Mouse (Mus musculus) midbrain, embryonic 14.5 days (tissue): ENCODE results near the gene Capn5. TPM values are rescaled to one million over a fixed set of nuclear protein-coding genes. Genes with fewer than 3 reads are reported as not detected.
A peak's percentile ranks its signal among the peaks of the same experiment; 100 is the strongest.

Experiments
- ATAC-seq: fragments of 200-750 bp; cut with Nextera tagmentation; 2 replicates; pipeline ENCODE4 v1.8.0; 2017; ENCODE audit warnings: moderate number of reproducible peaks, moderate library complexity; ENCODE audit not compliant: low FRiP score, low TSS enrichment
- DNase-seq: peaks from one replicate; pipeline ENCODE4 v3.0.0-alpha.2; 2015
- H3K27ac ChIP-seq: fragments of 300-500 bp; sonication (generic); replicated peaks from 2 replicates; pipeline ENCODE4 v1.5.1; 2014; ENCODE audit warnings: mild to moderate bottlenecking, low read depth, low read length, moderate library complexity
- H3K27me3 ChIP-seq: fragments of 300-500 bp; sonication (generic); 2 replicates; pipeline ENCODE4 v1.6.1; 2014; ENCODE audit warnings: low read length, control low read depth, mixed read lengths; ENCODE audit not compliant: control insufficient read depth, insufficient read depth
- H3K36me3 ChIP-seq: fragments of 300-500 bp; sonication (generic); 2 replicates; pipeline ENCODE4 v1.6.1; 2014; ENCODE audit warnings: low read length, control low read depth; ENCODE audit not compliant: control insufficient read depth, insufficient read depth
- H3K4me1 ChIP-seq: fragments of 300-500 bp; sonication (generic); 2 replicates; pipeline ENCODE4 v1.6.1; 2014; ENCODE audit warnings: mild to moderate bottlenecking, antibody characterized with exemption, low read length, control low read depth; ENCODE audit not compliant: control insufficient read depth, insufficient read depth
- H3K4me2 ChIP-seq: fragments of 300-500 bp; sonication (generic); 2 replicates; pipeline ENCODE4 v1.6.1; 2014; ENCODE audit warnings: mild to moderate bottlenecking, low read length, moderate library complexity
- H3K4me3 ChIP-seq: fragments of 300-500 bp; sonication (generic); replicated peaks from 2 replicates; pipeline ENCODE4 v1.5.1; 2014; ENCODE audit warnings: low read depth, low read length
- H3K9ac ChIP-seq: fragments of 300-500 bp; sonication (generic); replicated peaks from 2 replicates; pipeline ENCODE4 v1.6.1; 2014; ENCODE audit warnings: mild to moderate bottlenecking, low read length, moderate library complexity
- H3K9me3 ChIP-seq: fragments of 300-500 bp; sonication (generic); 2 replicates; pipeline ENCODE4 v1.6.1; 2016; ENCODE audit warnings: low read length, control low read depth, mixed read lengths; ENCODE audit not compliant: control insufficient read depth
- WGBS: fragments of 180-500 bp; shearing (Covaris S2); extraction: QIAGEN DNeasy Blood & Tissue Kit; methylation state at CpG from one replicate; pipeline ENCODE4 v1.1.7; 2014; 5-methylcytosine and 5-hydroxymethylcytosine counted together
- polyA plus RNA-seq: library from polyadenylated mRNA; unstranded; fragments of >200 nt; fragmentation: Nextera tagmentation; extraction: Ambion mirVana; gene quantifications from 2 replicates; pipeline ENCODE4 v1.2.1, GENCODE M21; 2014

Capn5 gene
- polyA plus RNA-seq, 1 experiment from 2014 or later, result 9.8 TPM

- no peak overlapping the region for H3K4me3 ChIP-seq
- H3K4me2 ChIP-seq, result no peak overlapping the region
- WGBS, result 81% methylated on average over 8 of the region's 8 CpGs
- H3K4me1 ChIP-seq, result no peaks in the 10 kb centered on the region
- no peaks in the 10 kb centered on the region for H3K36me3 ChIP-seq
- ATAC-seq (no peak), DNase-seq (no peak)
- no peaks in the 10 kb centered on the region for H3K9me3 ChIP-seq
- no peak overlapping the region for H3K9ac ChIP-seq
- no peaks in the 10 kb centered on the region for H3K27me3 ChIP-seq
- no peak overlapping the region for H3K27ac ChIP-seq
Measured at GRCm38 (mm10) chr7:98172661-98173060, 5.4 kb downstream of the Capn5 start.

DNA sequence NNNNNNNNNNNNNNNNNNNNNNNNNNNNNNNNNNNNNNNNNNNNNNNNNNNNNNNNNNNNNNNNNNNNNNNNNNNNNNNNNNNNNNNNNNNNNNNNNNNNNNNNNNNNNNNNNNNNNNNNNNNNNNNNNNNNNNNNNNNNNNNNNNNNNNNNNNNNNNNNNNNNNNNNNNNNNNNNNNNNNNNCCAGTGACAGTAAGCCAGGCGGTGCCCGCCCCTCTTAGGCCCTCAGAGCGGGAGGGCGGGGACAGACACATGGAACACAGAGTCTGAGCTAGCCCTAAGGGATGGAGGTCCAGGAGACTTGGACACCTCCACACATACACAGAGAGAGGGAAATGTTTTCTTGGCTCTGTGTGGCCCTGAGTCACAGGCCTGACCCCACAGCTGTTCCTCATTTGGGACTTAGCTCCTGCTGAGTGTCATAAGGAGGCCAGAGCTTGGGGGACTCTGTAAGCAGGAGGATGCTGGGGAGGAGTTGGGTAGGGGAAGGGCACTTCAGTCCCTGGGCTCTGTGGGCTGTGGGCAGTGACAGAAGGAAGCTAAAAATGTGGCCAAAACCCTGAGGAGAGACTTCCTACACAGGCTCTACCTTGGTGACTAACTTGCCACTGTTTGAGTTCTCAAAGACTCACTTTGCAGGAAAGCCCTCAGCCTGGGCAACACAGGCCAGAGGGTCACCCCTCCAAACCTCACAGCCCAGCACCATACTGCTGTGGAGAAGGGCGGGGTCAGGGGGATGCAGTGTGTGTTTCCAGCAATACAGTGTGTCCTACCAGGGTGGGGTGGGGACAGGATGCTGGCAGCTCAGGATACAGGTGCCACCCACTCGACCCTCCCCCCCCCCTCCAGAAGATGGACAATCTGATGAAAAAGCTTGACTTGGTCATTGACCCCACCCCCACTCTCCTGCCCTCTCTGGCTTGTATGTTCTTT is 6.7 kb downstream of the Capn5 start:
- DNase-seq, result no peak
- WGBS, result 74% methylated on average over 6 of the region's 6 CpGs
- H3K9ac ChIP-seq, result no peak overlapping the region

DNA sequence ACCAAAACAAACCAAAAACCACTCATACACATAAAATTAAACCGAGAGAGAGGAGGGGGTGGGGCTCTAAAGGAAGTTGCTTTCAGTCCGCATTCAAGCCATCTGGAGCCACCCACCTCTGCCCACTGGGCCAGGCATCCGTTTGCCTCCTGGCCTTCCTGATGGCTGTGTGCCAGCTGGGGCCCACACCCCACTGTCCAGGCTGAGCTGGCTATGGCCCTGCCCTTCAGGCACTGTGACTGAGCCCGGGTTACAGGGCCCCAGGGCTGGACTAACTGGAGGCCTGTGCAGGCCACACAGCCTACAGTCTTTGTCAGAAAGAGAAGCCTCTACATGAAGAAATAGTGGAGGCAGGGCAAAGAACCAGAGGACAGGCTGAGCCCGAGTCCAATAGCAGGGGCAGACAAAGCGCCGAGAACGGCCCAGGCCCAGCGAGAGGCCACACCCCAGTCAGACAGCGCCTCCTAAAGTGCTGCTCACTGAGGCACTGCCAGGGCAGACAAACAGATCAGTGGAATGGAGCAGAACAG is 13.0 kb downstream of the Capn5 start:
- peak; percentile 40; the same call in 1 of the 2 replicates for ATAC-seq
- no peak overlapping the region for H3K4me3 ChIP-seq
- H3K9ac ChIP-seq, result no peak overlapping the region
- H3K27ac ChIP-seq, result no peak overlapping the region
- DNase-seq, result no peak
- no peak overlapping the region for H3K4me2 ChIP-seq
- no peaks in the 10 kb centered on the region for H3K36me3 ChIP-seq
- H3K27me3 ChIP-seq, result no peaks in the 10 kb centered on the region
- WGBS, result 63% methylated on average over 10 of the region's 10 CpGs
- no peaks in the 10 kb centered on the region for H3K9me3 ChIP-seq
- 0 out of 2 replicates have a peak, but pooled peaks cover 3% of the 10 kb centered on the region for H3K4me1 ChIP-seq

More for the DNA sequence above, 6.7 kb downstream of the Capn5 start:
- H3K9me3 ChIP-seq, result no peaks in the 10 kb centered on the region
- no peak overlapping the region for H3K4me3 ChIP-seq
- ATAC-seq, result 0 out of 2 replicates have a peak, but pooled peaks have one; percentile 24
- H3K27ac ChIP-seq, result no peak overlapping the region
- no peak overlapping the region for H3K4me2 ChIP-seq
- no peaks in the 10 kb centered on the region for H3K27me3 ChIP-seq
- no peaks in the 10 kb centered on the region for H3K4me1 ChIP-seq
- no peaks in the 10 kb centered on the region for H3K36me3 ChIP-seq

- H3K4me3 ChIP-seq, result no peak overlapping the region
- no peaks in the 10 kb centered on the region for H3K27me3 ChIP-seq
- H3K27ac ChIP-seq, result no peak overlapping the region
- H3K4me1 ChIP-seq, result 0 out of 2 replicates have a peak, but pooled peaks cover 3% of the 10 kb centered on the region
- 84% methylated on average over 9 of the region's 9 CpGs for WGBS
- no peak overlapping the region for H3K9ac ChIP-seq
- DNase-seq (no peak), ATAC-seq (no peak)
- H3K4me2 ChIP-seq, result no peak overlapping the region
- no peaks in the 10 kb centered on the region for H3K9me3 ChIP-seq
- H3K36me3 ChIP-seq, result no peaks in the 10 kb centered on the region
Measured at GRCm38 (mm10) chr7:98164382-98164998, 13.6 kb downstream of the Capn5 start.

DNA sequence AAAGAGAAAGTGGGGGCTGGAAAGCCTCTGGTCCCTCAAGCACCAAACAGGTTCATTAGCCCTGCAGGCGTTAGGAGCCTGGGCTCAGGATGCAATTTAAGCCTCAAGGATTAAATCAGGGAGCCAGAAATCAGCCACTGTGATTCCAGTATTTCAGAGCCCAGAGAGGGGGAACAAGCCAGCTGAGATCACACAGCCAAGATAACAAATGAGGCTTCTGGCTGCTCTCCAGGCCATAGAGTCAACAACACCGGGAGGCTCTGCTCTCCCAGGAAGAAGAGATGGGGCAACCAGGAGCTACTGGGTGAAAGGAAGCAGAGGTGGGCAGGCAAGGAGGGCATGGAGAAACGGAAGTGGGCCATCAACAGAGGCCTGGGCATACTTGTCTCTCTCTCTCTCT is 14.4 kb downstream of the Capn5 start:
- WGBS, result 56% methylated on average over 3 of the region's 3 CpGs

GRCm38 (mm10) chr7:98162239-98162638 is 15.8 kb downstream of the Capn5 start:
- H3K27me3 ChIP-seq, result no peaks in the 10 kb centered on the region
- H3K4me1 ChIP-seq, result peaks cover 10% of the 10 kb centered on the region
- WGBS, result 80% methylated on average over 6 of the region's 6 CpGs
- no peak overlapping the region for H3K27ac ChIP-seq
- no peak overlapping the region for H3K4me2 ChIP-seq
- no peak for DNase-seq
- H3K9me3 ChIP-seq, result no peaks in the 10 kb centered on the region
- ATAC-seq, result no peak
- no peak overlapping the region for H3K9ac ChIP-seq
- no peaks in the 10 kb centered on the region for H3K36me3 ChIP-seq
- H3K4me3 ChIP-seq, result no peak overlapping the region

More for the DNA sequence above, 14.4 kb downstream of the Capn5 start:
- Histone ChIP-seq H3K36me3 (no peaks in the 10 kb centered on the region), H3K4me3 (no peak overlapping the region), H3K9ac (no peak overlapping the region), H3K4me1 (0 out of 2 replicates have a peak, but pooled peaks cover 3% of the 10 kb centered on the region), H3K27me3 (no peaks in the 10 kb centered on the region), H3K4me2 (no peak overlapping the region), H3K27ac (no peak overlapping the region), H3K9me3 (no peaks in the 10 kb centered on the region)
- ATAC-seq, result no peak
- DNase-seq, result no peak

- H3K9me3 ChIP-seq, result no peaks in the 10 kb centered on the region
- H3K4me3 ChIP-seq, result no peak overlapping the region
- no peaks in the 10 kb centered on the region for H3K36me3 ChIP-seq
- no peak overlapping the region for H3K27ac ChIP-seq
- H3K4me2 ChIP-seq, result no peak overlapping the region
- no peak for DNase-seq
- 66% methylated on average over 8 of the region's 8 CpGs for WGBS
- no peak overlapping the region for H3K9ac ChIP-seq
- ATAC-seq, result no peak
- H3K27me3 ChIP-seq, result no peaks in the 10 kb centered on the region
- H3K4me1 ChIP-seq, result peaks cover 15% of the 10 kb centered on the region
Measured at GRCm38 (mm10) chr7:98160041-98160740, 17.9 kb downstream of the Capn5 start.

DNA sequence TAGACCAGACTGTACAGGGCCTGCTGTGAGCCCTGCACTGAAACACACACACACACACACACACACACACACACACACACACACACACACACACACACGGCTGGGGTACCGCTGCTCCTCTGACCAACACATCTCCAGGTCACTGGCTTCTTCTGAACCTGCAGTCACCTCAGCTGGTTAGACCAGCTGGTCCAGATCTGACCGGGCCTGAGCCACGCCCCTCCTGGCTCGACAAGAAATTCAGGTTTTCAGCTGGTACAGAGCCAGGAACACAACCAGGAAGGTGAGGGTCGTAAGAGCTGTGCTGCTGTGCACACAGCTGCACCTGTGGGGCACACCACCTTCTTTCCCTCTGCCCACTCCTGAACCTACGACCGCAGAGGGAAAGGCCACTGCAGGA is 19.6 kb downstream of the Capn5 start:
- 59% methylated on average over 8 of the region's 8 CpGs for WGBS
- H3K4me3 ChIP-seq, result no peak overlapping the region
- H3K9ac ChIP-seq, result no peak overlapping the region
- H3K27me3 ChIP-seq, result no peaks in the 10 kb centered on the region
- ATAC-seq (no peak), DNase-seq (no peak)
- no peak overlapping the region for H3K4me2 ChIP-seq
- no peaks in the 10 kb centered on the region for H3K9me3 ChIP-seq
- no peaks in the 10 kb centered on the region for H3K36me3 ChIP-seq
- H3K4me1 ChIP-seq, result peaks cover 12% of the 10 kb centered on the region
- no peak overlapping the region for H3K27ac ChIP-seq
